Mouse (Mus musculus): ENCODE data around the gene Nipal1. TPM values are rescaled to one million over a fixed set of nuclear protein-coding genes. Genes with fewer than 3 reads are reported as not detected.

Nipal1 gene
- total RNA-seq (2014; fragmentation: Nextera tagmentation) (not detected in 2 replicates), total RNA-seq (2017) (0.05 and 0.17 TPM in 2 replicates), polyA plus RNA-seq (2012) (not detected in 2 replicates)

- Histone ChIP-seq H3K9me3 (replicated peaks) (no peaks in the 10 kb centered on the region), H3K27me3 (ENCODE audit: insufficient read depth, low read length) (peaks cover 24% of the 10 kb centered on the region), H3K4me3 (ENCODE audit: low read depth, low read length) (peak within 1 kb of the TSS; percentile 68), H3K4me1 (ENCODE audit: insufficient read depth, low read depth, low read length) (peaks cover 13% of the 10 kb centered on the region), H3K36me3 (replicated peaks) (no peaks in the 10 kb centered on the region)
- DNase-seq (ENCODE audit: low spot score), result peak; percentile 19
- no peak for TF ChIP-seq TAL1 (conservative IDR thresholded peaks at IDR 0.05; ENCODE audit: low read depth, low read length)
- no peak for TF ChIP-seq GATA2 (IDR thresholded peaks at IDR 0.05; ENCODE audit: borderline replicate concordance, low read depth, low read length)
- TF ChIP-seq GATA1 (IDR thresholded peaks at IDR 0.05; ENCODE audit: borderline replicate concordance, low read length), result no peak
- no peak for TF ChIP-seq POLR2AphosphoS5 (IDR thresholded peaks at IDR 0.05; ENCODE audit: insufficient replicate concordance, low read depth, low read length)
- TF ChIP-seq CTCF (IDR thresholded peaks at IDR 0.05; ENCODE audit: low read depth, low read length), result no peak
- ATAC-seq (ENCODE audit: extremely low read depth, insufficient number of reproducible peaks, low FRiP score, poor library complexity, severe bottlenecking), result peak; percentile 70
Observed at GRCm38 (mm10) chr5:72647418-72647907, at the start of gene Nipal1. Gene Nipal1 (plus strand): TSS chr5:72647795.

DNA sequence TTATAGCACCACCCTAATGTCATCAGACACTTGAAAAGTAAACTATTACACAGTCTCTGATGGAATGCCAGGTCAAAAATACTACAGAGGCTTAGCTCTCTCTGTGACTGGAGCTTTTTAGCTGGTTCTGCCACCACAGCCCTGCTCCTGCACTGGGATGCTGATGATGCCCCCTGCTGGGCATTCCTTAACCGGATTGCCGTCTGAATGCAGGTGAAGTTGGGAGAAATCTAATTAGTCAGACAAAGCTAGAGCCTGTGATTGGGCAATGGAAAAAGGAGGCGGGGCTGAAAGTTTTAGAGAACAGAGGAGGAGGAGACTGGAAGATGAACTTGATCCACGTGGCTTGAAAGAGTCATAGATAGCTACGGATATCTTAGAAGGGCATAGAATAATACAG lies 46.6 kb upstream of the Nipal1 start:
- DNase-seq (ENCODE audit: low spot score) (peak; percentile 13), ATAC-seq (ENCODE audit: extremely low read depth, insufficient number of reproducible peaks, low FRiP score, poor library complexity, severe bottlenecking) (no peak)
- Histone ChIP-seq H3K27me3 (ENCODE audit: insufficient read depth, low read length) (peaks cover 3% of the 10 kb centered on the region; the same call in 1 of the 2 replicates), H3K4me3 (ENCODE audit: low read depth, low read length) (no peak overlapping the region), H3K4me1 (ENCODE audit: insufficient read depth, low read depth, low read length) (no peaks in the 10 kb centered on the region), H3K9me3 (replicated peaks) (no peaks in the 10 kb centered on the region), H3K36me3 (replicated peaks) (no peaks in the 10 kb centered on the region)
- peak; percentile 20; the same call in 1 of the 2 replicates for TF ChIP-seq CTCF (IDR thresholded peaks at IDR 0.05; ENCODE audit: low read depth, low read length)
- no peak for TF ChIP-seq TAL1 (conservative IDR thresholded peaks at IDR 0.05; ENCODE audit: low read depth, low read length)

GRCm38 (mm10) chr5:72603138-72603537 lies 44.5 kb upstream of the Nipal1 start:
- Histone ChIP-seq H3K27me3 (ENCODE audit: insufficient read depth, low read length) (peaks cover 6% of the 10 kb centered on the region; the same call in 1 of the 2 replicates), H3K36me3 (replicated peaks) (no peaks in the 10 kb centered on the region), H3K9me3 (replicated peaks) (no peaks in the 10 kb centered on the region), H3K4me1 (ENCODE audit: insufficient read depth, low read depth, low read length) (no peaks in the 10 kb centered on the region), H3K4me3 (ENCODE audit: low read depth, low read length) (no peak overlapping the region)
- ATAC-seq (ENCODE audit: extremely low read depth, insufficient number of reproducible peaks, low FRiP score, poor library complexity, severe bottlenecking) (no peak), DNase-seq (ENCODE audit: low spot score) (no peak)
- no peak for TF ChIP-seq POLR2AphosphoS5 (IDR thresholded peaks at IDR 0.05; ENCODE audit: insufficient replicate concordance, low read depth, low read length)
- TF ChIP-seq GATA1 (IDR thresholded peaks at IDR 0.05; ENCODE audit: borderline replicate concordance, low read length), result no peak
- TF ChIP-seq CTCF (IDR thresholded peaks at IDR 0.05; ENCODE audit: low read depth, low read length), result no peak
- TF ChIP-seq GATA2 (IDR thresholded peaks at IDR 0.05; ENCODE audit: borderline replicate concordance, low read depth, low read length), result no peak
- TF ChIP-seq TAL1 (conservative IDR thresholded peaks at IDR 0.05; ENCODE audit: low read depth, low read length), result no peak

DNA sequence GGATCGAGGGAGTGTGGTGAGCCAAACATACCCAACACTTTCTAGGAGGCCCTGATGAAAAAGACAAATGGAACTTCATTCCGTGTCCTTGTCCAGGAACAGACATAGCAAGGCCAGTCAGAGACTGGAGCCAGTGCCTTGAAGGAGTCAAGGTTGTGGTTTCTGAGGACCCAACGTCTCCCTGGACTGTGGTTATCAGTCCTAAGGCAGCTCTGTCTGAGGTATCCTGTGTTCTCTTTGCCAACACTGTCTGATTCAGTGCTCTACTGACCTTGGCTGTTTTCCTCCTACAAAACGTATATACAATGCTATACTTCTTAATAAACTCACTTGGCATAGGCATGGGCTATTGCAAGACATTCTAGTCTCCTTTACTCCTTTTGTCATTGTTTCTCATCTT lies 30.2 kb upstream of the Nipal1 start:
- Histone ChIP-seq H3K36me3 (replicated peaks) (no peaks in the 10 kb centered on the region), H3K4me3 (ENCODE audit: low read depth, low read length) (no peak overlapping the region), H3K4me1 (ENCODE audit: insufficient read depth, low read depth, low read length) (no peaks in the 10 kb centered on the region), H3K27me3 (ENCODE audit: insufficient read depth, low read length) (peaks cover 5% of the 10 kb centered on the region; the same call in 1 of the 2 replicates), H3K9me3 (replicated peaks) (no peaks in the 10 kb centered on the region)
- TF ChIP-seq TAL1 (conservative IDR thresholded peaks at IDR 0.05; ENCODE audit: low read depth, low read length), result no peak
- no peak for TF ChIP-seq CTCF (IDR thresholded peaks at IDR 0.05; ENCODE audit: low read depth, low read length)
- TF ChIP-seq GATA1 (IDR thresholded peaks at IDR 0.05; ENCODE audit: borderline replicate concordance, low read length), result no peak
- no peak for TF ChIP-seq GATA2 (IDR thresholded peaks at IDR 0.05; ENCODE audit: borderline replicate concordance, low read depth, low read length)
- no peak for TF ChIP-seq POLR2AphosphoS5 (IDR thresholded peaks at IDR 0.05; ENCODE audit: insufficient replicate concordance, low read depth, low read length)
- DNase-seq (ENCODE audit: low spot score) (no peak), ATAC-seq (ENCODE audit: extremely low read depth, insufficient number of reproducible peaks, low FRiP score, poor library complexity, severe bottlenecking) (no peak)

GRCm38 (mm10) chr5:72621022-72621421 lies 26.6 kb upstream of the Nipal1 start:
- Histone ChIP-seq H3K36me3 (replicated peaks) (no peaks in the 10 kb centered on the region), H3K4me1 (ENCODE audit: insufficient read depth, low read depth, low read length) (no peaks in the 10 kb centered on the region), H3K9me3 (replicated peaks) (no peaks in the 10 kb centered on the region), H3K27me3 (ENCODE audit: insufficient read depth, low read length) (peaks cover 3% of the 10 kb centered on the region; the same call in 1 of the 2 replicates), H3K4me3 (ENCODE audit: low read depth, low read length) (no peak overlapping the region)
- no peak for ATAC-seq (ENCODE audit: extremely low read depth, insufficient number of reproducible peaks, low FRiP score, poor library complexity, severe bottlenecking)
- DNase-seq (ENCODE audit: low spot score), result no peak
- no peak for TF ChIP-seq CTCF (IDR thresholded peaks at IDR 0.05; ENCODE audit: low read depth, low read length)
- TF ChIP-seq GATA2 (IDR thresholded peaks at IDR 0.05; ENCODE audit: borderline replicate concordance, low read depth, low read length), result no peak
- TF ChIP-seq TAL1 (conservative IDR thresholded peaks at IDR 0.05; ENCODE audit: low read depth, low read length), result no peak
- no peak for TF ChIP-seq GATA1 (IDR thresholded peaks at IDR 0.05; ENCODE audit: borderline replicate concordance, low read length)
- no peak for TF ChIP-seq POLR2AphosphoS5 (IDR thresholded peaks at IDR 0.05; ENCODE audit: insufficient replicate concordance, low read depth, low read length)

- no peak for TF ChIP-seq GATA1 (IDR thresholded peaks at IDR 0.05; ENCODE audit: borderline replicate concordance, low read length)
- TF ChIP-seq CTCF (IDR thresholded peaks at IDR 0.05; ENCODE audit: low read depth, low read length), result no peak
- TF ChIP-seq GATA2 (IDR thresholded peaks at IDR 0.05; ENCODE audit: borderline replicate concordance, low read depth, low read length), result no peak
- TF ChIP-seq TAL1 (conservative IDR thresholded peaks at IDR 0.05; ENCODE audit: low read depth, low read length), result no peak
- no peak for TF ChIP-seq POLR2AphosphoS5 (IDR thresholded peaks at IDR 0.05; ENCODE audit: insufficient replicate concordance, low read depth, low read length)
- no peak for ATAC-seq (ENCODE audit: extremely low read depth, insufficient number of reproducible peaks, low FRiP score, poor library complexity, severe bottlenecking)
Observed at GRCm38 (mm10) chr5:72630026-72630425, 17.6 kb upstream of the Nipal1 start.

More at GRCm38 (mm10) chr5:72630026-72630425, 17.6 kb upstream of the Nipal1 start:
- peaks cover 3% of the 10 kb centered on the region; the same call in 1 of the 2 replicates for H3K4me1 ChIP-seq (ENCODE audit: insufficient read depth, low read depth, low read length)
- no peak overlapping the region for H3K4me3 ChIP-seq (ENCODE audit: low read depth, low read length)
- no peaks in the 10 kb centered on the region for H3K9me3 ChIP-seq (replicated peaks)
- no peaks in the 10 kb centered on the region for H3K36me3 ChIP-seq (replicated peaks)
- H3K27me3 ChIP-seq (ENCODE audit: insufficient read depth, low read length), result peaks cover 6% of the 10 kb centered on the region; the same call in 1 of the 2 replicates
- no peak for DNase-seq (ENCODE audit: low spot score)

All from G1E (cell line).